Mouse (Mus musculus) olfactory bulb, adult 2 months (tissue): Measurements from ENCODE around the gene Tstd1. TPM values are rescaled to one million over a fixed set of nuclear protein-coding genes. Genes with fewer than 3 reads are reported as not detected.

Experiments
- H3K27ac ChIP-seq: fragments of 200-500 bp; 2 replicates; pipeline ENCODE4 v1.5.1; 2012; ENCODE audit warnings: low read depth, low read length; ENCODE audit not compliant: insufficient read depth
- H3K4me1 ChIP-seq: fragments of 200-500 bp; 2 replicates; pipeline ENCODE4 v1.6.1; 2012; ENCODE audit warnings: low read length; ENCODE audit not compliant: control insufficient read depth, insufficient read depth
- H3K4me3 ChIP-seq: fragments of 200-500 bp; 2 replicates; pipeline ENCODE4 v1.5.1; 2012; ENCODE audit warnings: mild to moderate bottlenecking, low read depth, low read length, moderate library complexity; ENCODE audit not compliant: insufficient read depth
- CTCF ChIP-seq: fragments of 200-500 bp; IDR thresholded peaks from 2 replicates; pipeline ENCODE4 v1.5.1; 2012; ENCODE audit warnings: low read depth, mild to moderate bottlenecking, low read length, moderate library complexity; ENCODE audit not compliant: insufficient read depth
- POLR2A ChIP-seq: fragments of 200-500 bp; IDR thresholded peaks from 2 replicates; pipeline ENCODE4 v1.6.1; 2012; ENCODE audit warnings: mild to moderate bottlenecking, low read depth, low read length, moderate library complexity; ENCODE audit not compliant: insufficient read depth
- WGBS: fragments of 180-500 bp; shearing (Covaris S2); methylation state at CpG from one replicate; pipeline ENCODE4 v1.1.7; 2018; 5-methylcytosine and 5-hydroxymethylcytosine counted together
- polyA plus RNA-seq: library from polyadenylated mRNA; stranded (reverse); fragments of >200 nt; gene quantifications from 2 replicates; pipeline ENCODE4 v1.2.4, GENCODE M21; 2012; ENCODE audit warnings: low replicate concordance; ENCODE audit not compliant: missing spikeins, insufficient read depth, insufficient read length

Tstd1 gene
- polyA plus RNA-seq, 1 experiment = not detected

GRCm38 (mm10) chr1:171460551-171461503, 42.2 kb downstream of the Tstd1 start:
- no peak overlapping the region for H3K4me3 ChIP-seq
- H3K27ac ChIP-seq = no peak overlapping the region
- H3K4me1 ChIP-seq = peaks cover 3% of the 10 kb centered on the region; the same call in 1 of the 2 replicates
- WGBS = 93% methylated on average over 22 of the region's 22 CpGs
- TF ChIP-seq POLR2A (no peak), CTCF (no peak)

GRCm38 (mm10) chr1:171463133-171463532, 44.5 kb downstream of the Tstd1 start:
- TF ChIP-seq CTCF (no peak), POLR2A (no peak)
- no peak overlapping the region for H3K4me3 ChIP-seq
- H3K27ac ChIP-seq = no peak overlapping the region
- H3K4me1 ChIP-seq = peaks cover 3% of the 10 kb centered on the region; the same call in 1 of the 2 replicates
- 87% methylated on average over 3 of the region's 3 CpGs for WGBS

DNA sequence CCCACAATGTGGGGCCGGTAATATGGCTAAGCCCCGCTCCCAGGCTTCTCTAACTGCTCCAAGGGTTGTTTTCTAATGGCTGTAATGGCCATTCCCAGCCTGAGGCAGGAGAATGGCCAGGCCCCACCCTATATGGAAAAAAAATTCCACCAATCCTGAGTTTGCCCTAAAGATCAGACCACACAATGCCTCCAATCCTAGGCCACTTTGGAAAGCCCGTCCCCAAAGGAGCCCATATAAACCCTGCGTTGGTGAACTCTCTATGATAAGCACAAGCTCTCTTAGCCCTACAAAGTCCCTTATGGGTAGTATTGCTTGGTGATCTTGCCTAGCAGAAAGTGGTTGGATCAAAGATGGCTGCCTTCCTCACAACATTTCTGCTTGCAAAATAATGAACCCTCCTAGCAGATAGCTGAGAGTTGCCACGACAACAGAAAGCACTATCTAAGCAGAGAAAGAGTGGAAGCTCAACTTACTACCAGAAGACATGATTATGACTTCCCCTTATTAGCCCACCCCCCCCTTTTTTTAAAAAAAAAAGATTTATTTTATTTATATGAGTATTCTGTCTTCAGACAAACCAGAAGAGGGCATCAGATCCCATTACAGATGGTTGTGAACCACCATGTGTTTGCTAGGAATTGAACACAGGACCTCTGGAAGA, 47.2 kb downstream of the Tstd1 start:
- TF ChIP-seq POLR2A = no peak
- TF ChIP-seq CTCF = no peak
- 92% methylated on average over 5 of the region's 5 CpGs for WGBS

DNA sequence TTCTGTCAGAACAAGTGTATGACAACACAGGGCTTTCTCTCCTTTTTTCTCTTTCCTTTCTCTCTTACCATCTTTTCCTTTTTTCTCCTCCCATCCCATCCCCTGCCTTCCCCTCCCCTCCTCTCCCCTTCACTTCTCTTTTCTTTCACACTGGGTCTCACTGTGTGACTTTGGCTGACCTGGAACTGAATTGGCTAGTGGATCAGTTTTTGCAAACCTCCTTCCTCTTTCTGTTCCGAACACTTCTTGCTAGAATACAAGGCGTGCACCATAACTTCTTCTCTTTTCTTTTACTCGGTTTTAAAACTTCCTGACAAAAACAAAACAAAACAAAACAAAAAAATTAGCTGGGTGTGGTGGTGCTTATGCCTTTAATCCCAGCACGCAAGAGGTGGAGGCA, 47.9 kb downstream of the Tstd1 start:
- WGBS = 80% methylated on average over 4 of the region's 4 CpGs
- no peak for TF ChIP-seq POLR2A
- no peak for TF ChIP-seq CTCF
- Histone ChIP-seq H3K27ac (no peak overlapping the region), H3K4me1 (no peaks in the 10 kb centered on the region), H3K4me3 (no peak overlapping the region)

More for the DNA sequence above, 47.2 kb downstream of the Tstd1 start:
- Histone ChIP-seq H3K4me1 (no peaks in the 10 kb centered on the region), H3K4me3 (no peak overlapping the region), H3K27ac (no peak overlapping the region)

GRCm38 (mm10) chr1:171469678-171470077, 51.0 kb downstream of the Tstd1 start:
- no peak for TF ChIP-seq POLR2A
- no peak for TF ChIP-seq CTCF
- no peak overlapping the region for H3K27ac ChIP-seq
- H3K4me1 ChIP-seq = no peaks in the 10 kb centered on the region
- no peak overlapping the region for H3K4me3 ChIP-seq
- WGBS = 89% methylated on average over 3 of the region's 3 CpGs

Other genes starting within 250 kb of the Tstd1 start
- 326 and 491 TPM in 2 replicates for gene Pcp4l1, start 222.6 kb upstream of the Tstd1 start, polyA plus RNA-seq
- not detected in 2 replicates for gene Nr1i3, start 204.9 kb upstream of the Tstd1 start, polyA plus RNA-seq
- gene Tomm40l, start 196.4 kb upstream of the Tstd1 start, polyA plus RNA-seq = not detected in 2 replicates
- not detected in 2 replicates for gene Apoa2, start 193.8 kb upstream of the Tstd1 start, polyA plus RNA-seq
- not detected in 2 replicates for gene Fcer1g, start 184.5 kb upstream of the Tstd1 start, polyA plus RNA-seq
- not detected in 2 replicates for gene Adamts4, start 168.5 kb upstream of the Tstd1 start, polyA plus RNA-seq
- 704 TPM in 1 of 2 replicates, not detected in the other for gene Ndufs2, start 167.5 kb upstream of the Tstd1 start, polyA plus RNA-seq
- gene B4galt3, start 148.5 kb upstream of the Tstd1 start, polyA plus RNA-seq = not detected in 2 replicates
- gene Ppox, start 137.7 kb upstream of the Tstd1 start, polyA plus RNA-seq = not detected in 2 replicates
- not detected in 2 replicates for gene Usp21, start 130.9 kb upstream of the Tstd1 start, polyA plus RNA-seq
- not detected in 2 replicates for gene Ufc1, start 123.8 kb upstream of the Tstd1 start, polyA plus RNA-seq
- not detected in 2 replicates for gene Dedd, start 89.7 kb upstream of the Tstd1 start, polyA plus RNA-seq
- gene Nit1, start 73.2 kb upstream of the Tstd1 start, polyA plus RNA-seq = not detected in 2 replicates
- not detected in 2 replicates for gene Pfdn2, start 73.2 kb upstream of the Tstd1 start, polyA plus RNA-seq
- gene Klhdc9, start 58.1 kb upstream of the Tstd1 start, polyA plus RNA-seq = not detected in 2 replicates
- not detected in 2 replicates for gene Nectin4, start 48.8 kb upstream of the Tstd1 start, polyA plus RNA-seq
- 90.1 and 98.6 TPM in 2 replicates for gene Arhgap30, start 29.9 kb upstream of the Tstd1 start, polyA plus RNA-seq
- not detected in 2 replicates for gene Usf1, start 7.6 kb upstream of the Tstd1 start, polyA plus RNA-seq
- gene F11r, start 18.7 kb downstream of the Tstd1 start, polyA plus RNA-seq = not detected in 2 replicates
- gene Alyref2, start 84.6 kb downstream of the Tstd1 start, polyA plus RNA-seq = not detected in 2 replicates
- not detected in 2 replicates for gene Itln1, start 116.4 kb downstream of the Tstd1 start, polyA plus RNA-seq
- not detected in 2 replicates for gene Cd244a, start 140.3 kb downstream of the Tstd1 start, polyA plus RNA-seq
- gene Ly9, start 188.5 kb downstream of the Tstd1 start, polyA plus RNA-seq = not detected in 2 replicates
- not detected in 2 replicates for gene Slamf7, start 234.2 kb downstream of the Tstd1 start, polyA plus RNA-seq